Mouse (Mus musculus) right cerebral cortex, postnatal 4 days (tissue): ENCODE results near the gene 4930404N11Rik.

Experiments
- DNase-seq: peaks from one replicate; pipeline ENCODE4 v3.0.0-alpha.2; 2022

4930404N11Rik gene

GRCm38 (mm10) chr10:81401521-81402226 lies 36.1 kb upstream of the 4930404N11Rik start:
- DNase-seq, result peak; percentile 56

DNA sequence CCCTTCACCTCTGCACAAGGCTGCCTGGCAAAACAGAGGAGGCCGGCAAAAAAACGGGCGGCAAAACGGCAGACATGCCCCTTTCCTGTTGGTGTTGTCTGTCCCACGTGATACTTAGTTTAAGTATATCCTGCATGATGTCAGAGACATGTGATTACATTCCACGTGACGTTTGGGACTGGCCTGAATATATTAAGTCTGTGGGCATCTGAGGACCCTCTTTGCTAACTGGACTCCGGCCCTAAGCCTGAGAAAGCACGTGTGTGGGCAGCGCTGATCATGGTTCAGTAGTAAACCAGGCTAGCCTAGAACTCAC lies 35.5 kb upstream of the 4930404N11Rik start:
- DNase-seq, result no peak

GRCm38 (mm10) chr10:81400371-81401204 lies 35.0 kb upstream of the 4930404N11Rik start:
- no peak for DNase-seq

DNA sequence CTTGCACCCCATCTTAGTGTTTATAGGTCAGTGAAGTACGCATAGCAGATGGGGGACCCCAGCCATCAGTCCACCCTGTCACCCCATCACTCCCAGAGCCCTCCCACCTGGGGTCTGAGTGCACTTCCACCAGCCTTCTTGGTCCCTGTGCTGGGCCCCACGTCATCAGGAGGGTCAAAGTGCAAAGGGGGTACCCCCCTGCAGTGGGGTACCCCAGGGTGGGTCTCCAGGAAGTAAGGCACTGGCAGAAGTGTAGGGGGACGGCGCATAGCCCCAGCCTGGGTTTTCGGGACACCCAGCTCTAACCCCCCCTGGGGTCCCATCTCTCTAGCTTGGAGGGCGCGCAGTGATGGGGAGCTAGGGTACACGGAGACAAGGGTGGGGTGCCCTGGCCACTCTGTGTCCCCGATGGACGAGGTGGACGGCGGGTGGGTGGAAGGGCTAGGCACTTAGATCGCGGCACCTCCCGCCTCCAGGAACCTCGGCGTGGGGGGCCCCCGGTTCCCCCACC lies 34.2 kb upstream of the 4930404N11Rik start:
- DNase-seq, result no peak

DNA sequence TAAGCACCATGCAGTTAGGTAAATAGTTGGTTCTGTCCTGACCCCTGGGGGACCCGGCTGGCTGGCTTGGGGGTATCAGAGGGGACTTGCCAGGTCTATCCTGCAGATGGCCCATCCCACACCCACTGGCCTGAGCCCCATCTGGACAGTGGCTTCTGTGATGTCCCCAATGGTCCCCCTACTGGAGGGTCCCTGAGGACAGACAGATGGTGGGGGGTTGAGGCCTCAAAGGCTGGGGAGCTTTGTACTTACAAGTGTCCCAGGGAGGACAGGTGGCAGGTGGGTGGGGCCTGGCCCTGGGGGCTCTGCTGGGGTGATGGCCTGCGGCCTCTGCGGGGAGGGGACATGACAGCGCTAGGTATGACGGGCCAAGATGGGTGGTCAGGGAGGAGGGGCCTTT lies 33.7 kb upstream of the 4930404N11Rik start:
- DNase-seq, result no peak

GRCm38 (mm10) chr10:81396749-81397148 lies 31.1 kb upstream of the 4930404N11Rik start:
- no peak for DNase-seq

- DNase-seq, result no peak
Measured at GRCm38 (mm10) chr10:81395865-81396264, 30.2 kb upstream of the 4930404N11Rik start.

- peak; percentile 82 for DNase-seq
Measured at GRCm38 (mm10) chr10:81395127-81395526, 29.5 kb upstream of the 4930404N11Rik start.

DNA sequence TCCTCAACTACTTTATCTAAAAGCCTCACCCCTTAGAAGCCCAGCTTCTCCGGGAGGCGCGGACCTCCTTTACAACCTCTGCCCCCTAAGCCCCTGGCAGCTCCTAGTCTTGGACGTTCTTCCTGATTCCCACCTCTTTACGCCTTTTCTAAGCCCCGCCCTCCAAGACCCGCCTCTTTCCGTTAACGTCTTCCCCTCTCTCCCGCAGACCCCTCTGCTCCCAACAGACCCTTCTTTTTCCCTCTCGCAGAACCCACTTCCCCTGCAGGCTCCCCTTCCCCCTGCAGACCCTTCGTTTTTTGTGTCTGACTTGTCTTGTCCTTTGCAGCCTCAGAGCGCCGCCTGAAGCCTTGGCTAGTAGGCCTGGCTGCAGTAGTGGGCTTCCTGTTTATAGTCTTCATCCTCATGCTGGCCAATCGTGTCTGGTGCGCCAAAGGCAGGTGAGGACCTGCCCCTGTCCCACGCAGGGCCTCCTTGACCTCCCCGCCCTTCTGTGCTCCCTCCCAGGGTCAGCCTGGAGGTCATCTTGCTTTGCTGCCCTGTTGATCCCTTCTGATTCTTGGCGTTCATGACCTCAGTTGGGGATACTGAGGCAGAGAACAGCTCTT lies 27.9 kb upstream of the 4930404N11Rik start:
- no peak for DNase-seq

DNA sequence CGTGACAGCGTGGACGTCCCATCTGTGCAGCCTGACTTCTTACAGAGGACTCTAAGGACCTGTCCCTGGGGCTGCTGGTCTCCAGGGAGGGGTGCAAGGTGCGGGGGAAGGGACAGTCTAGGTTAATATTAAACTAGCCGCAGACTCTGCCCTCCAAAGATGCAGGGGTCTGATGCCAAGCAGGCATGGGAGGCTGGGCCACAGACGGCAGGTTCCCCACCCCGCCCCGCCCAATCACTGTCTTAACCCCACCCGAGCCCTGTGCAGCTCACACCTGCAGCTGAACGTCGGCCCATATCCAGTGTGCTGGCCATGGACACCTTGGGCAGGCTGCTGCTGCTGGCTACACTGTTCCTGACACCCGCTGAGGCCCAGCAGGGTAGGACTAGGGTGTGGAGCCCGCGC lies 27.2 kb upstream of the 4930404N11Rik start, which contains the start of gene Smim24:
Gene Smim24 (plus strand): TSS at position 271 of the 405 bp plus-strand sequence.
- no peak for DNase-seq

DNA sequence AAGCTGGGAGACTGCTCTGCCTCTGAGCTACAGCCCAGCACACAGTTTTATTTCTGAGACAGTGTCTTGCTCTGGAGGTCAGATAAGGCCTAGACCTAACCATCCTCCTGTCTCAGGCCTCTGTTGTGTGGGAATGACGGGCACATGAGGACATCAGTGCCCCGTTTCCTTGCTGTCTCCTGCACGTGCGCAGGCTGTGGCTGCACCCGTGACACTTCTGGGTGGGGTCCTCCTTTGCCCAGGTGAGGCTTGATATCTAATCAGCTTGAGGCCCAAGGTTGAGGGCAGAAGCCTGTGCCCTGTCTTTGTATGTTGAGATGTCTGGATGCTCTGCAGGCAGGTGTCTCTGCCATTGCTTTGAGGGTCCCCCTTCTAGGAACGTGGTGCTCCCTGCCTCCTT lies 26.7 kb upstream of the 4930404N11Rik start:
- DNase-seq, result no peak

DNA sequence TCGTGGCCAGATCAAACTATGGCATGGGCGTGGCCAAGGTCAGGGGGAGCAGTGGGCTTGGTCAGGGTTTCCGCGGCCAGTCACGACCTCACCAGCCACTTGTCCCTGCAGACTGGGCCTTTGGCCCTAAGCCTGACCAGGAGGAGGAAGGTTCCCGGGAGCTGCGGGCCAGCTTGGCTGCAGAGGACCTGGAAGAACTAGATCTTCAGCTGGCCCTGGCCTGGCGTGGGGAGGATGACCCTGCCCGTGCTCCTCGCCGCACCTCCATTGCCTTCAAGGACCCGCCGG lies 25.0 kb upstream of the 4930404N11Rik start:
- no peak for DNase-seq

GRCm38 (mm10) chr10:81389801-81390677 lies 24.4 kb upstream of the 4930404N11Rik start:
- peak; percentile 84 for DNase-seq

DNA sequence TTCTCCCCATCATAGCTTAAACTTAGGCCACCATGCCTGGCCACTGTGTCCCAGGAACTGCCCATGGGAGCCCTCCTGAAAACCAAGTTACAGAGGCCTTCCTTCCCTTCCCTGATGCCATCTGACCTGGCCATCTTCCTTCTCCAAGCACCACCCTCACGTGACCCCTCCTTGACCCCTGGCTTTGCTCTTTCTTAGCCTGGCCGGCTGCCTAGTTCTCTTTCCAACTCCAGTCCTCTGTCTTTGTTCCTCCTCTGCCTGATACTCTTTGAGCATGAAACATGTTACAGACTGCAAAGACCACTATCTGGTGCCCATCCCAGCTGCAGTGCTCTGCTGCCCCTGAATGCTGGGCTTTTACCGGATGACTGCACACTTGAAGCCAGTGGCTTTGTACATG lies 23.8 kb upstream of the 4930404N11Rik start:
- no peak for DNase-seq

DNA sequence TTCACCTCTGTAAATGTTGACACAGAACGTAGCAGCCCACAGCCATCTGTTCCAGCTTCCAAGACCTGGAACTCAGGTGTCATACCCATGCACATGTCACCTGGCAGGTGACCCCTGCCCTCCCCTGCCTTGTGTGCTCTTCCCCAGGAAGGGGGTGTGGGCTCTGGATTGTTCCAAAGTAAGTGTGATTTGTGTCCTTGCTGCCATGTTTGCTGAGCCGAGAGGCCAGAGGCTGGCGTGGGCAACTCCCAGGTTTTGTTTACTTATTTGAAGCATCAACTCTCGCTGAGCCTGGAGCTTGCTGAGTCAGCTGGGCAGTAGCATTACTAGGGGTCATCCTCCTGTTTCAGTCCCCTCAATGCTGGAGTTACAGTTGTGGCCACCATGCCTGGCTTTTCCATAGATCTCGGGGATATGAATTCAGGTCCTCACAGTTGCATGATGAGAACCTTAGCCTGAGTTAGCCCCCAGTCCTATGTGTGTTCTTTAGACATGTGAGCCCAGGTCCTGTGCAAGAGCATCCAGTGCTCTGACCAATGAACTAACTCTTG lies 23.0 kb upstream of the 4930404N11Rik start, which contains the start of gene Gm48552:
Gene Gm48552 (plus strand): TSS at position 501 of the 551 bp plus-strand sequence.
- no peak for DNase-seq

GRCm38 (mm10) chr10:81387716-81388115 lies 22.1 kb upstream of the 4930404N11Rik start:
- DNase-seq, result no peak

GRCm38 (mm10) chr10:81385603-81386306 lies 20.1 kb upstream of the 4930404N11Rik start:
- DNase-seq, result no peak

DNA sequence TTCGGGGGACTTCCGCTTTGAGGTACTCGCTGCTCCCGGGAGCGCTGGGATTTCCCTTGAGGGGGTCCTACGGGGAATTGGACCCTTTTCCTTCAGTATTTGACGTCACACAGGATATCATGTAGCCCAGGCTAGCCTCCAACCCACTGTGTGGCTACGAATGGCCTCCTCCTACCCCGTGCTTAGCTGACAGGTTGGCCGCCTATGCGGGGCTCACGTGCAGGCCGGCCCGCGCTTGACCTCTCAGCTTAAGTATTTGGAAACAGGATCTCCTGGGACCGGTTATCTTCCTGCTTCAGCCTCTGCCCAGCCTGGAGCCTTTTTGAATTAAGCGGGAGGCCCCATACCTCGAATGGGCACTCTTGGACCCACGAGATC lies 19.0 kb upstream of the 4930404N11Rik start:
- no peak for DNase-seq

GRCm38 (mm10) chr10:81383802-81384604 lies 18.4 kb upstream of the 4930404N11Rik start, which contains the start of the genes Dohh and Gm48551:
TSS of gene Dohh (plus strand) at chr10:81384428.
TSS of gene Gm48551 (plus strand) at chr10:81384466.
- peak; percentile 99 for DNase-seq

DNA sequence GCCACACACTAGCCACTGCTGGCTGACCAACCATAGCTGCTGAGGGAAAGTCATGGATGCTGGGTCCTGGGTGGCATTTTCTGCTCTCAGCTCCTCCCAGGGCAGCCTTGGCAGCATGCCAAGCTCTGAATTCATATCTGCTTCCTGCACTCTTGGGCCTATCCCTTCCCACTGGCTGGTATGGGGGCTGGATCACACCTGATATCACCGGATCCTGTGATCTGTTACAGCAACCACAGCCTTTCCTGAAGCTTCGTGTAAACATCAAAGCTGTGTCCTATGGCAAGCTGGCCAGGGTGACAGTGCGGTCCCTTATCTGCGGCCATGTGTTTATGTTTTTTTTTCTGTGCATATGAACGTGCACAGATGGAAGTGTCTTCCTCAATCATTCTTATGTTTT lies 16.4 kb upstream of the 4930404N11Rik start:
- no peak for DNase-seq
